Mouse (Mus musculus) hindbrain, embryonic 13.5 days (tissue): Measurements from ENCODE around the gene Gm10720. TPM values are rescaled to one million over a fixed set of nuclear protein-coding genes. Genes with fewer than 3 reads are reported as not detected.
"Not testable (repeated sequence)": the region's sequence is repeated elsewhere in the genome, so short reads cannot be mapped to it uniquely, and the experiment has no call there.

ENCODE experiments used
- ATAC-seq: fragments of 200-750 bp; cut with Nextera tagmentation; 2 replicates; pipeline ENCODE4 v1.8.0; 2017; ENCODE audit warnings: moderate TSS enrichment; ENCODE audit not compliant: low FRiP score
- H3K27ac ChIP-seq: fragments of 300-500 bp; sonication (generic); 2 replicates; pipeline ENCODE4 v1.5.1; 2015; ENCODE audit warnings: inconsistent platforms, mild to moderate bottlenecking, moderate library complexity
- H3K27me3 ChIP-seq: fragments of 300-500 bp; sonication (generic); 2 replicates; pipeline ENCODE4 v1.6.1; 2015; ENCODE audit warnings: mild to moderate bottlenecking, inconsistent platforms
- H3K36me3 ChIP-seq: fragments of 300-500 bp; sonication (generic); 2 replicates; pipeline ENCODE4 v1.6.1; 2015; ENCODE audit warnings: mild to moderate bottlenecking, inconsistent platforms
- H3K4me1 ChIP-seq: fragments of 300-500 bp; sonication (generic); replicated peaks from 2 replicates; pipeline ENCODE4 v1.6.1; 2015; ENCODE audit warnings: inconsistent platforms
- H3K4me2 ChIP-seq: fragments of 300-500 bp; sonication (generic); 2 replicates; pipeline ENCODE4 v1.6.1; 2015; ENCODE audit warnings: inconsistent platforms, mild to moderate bottlenecking, moderate library complexity
- H3K4me3 ChIP-seq: fragments of 300-500 bp; sonication (generic); 2 replicates; pipeline ENCODE4 v1.5.1; 2015; ENCODE audit warnings: mild to moderate bottlenecking, inconsistent platforms
- H3K9ac ChIP-seq: fragments of 300-500 bp; sonication (generic); 2 replicates; pipeline ENCODE4 v1.6.1; 2015; ENCODE audit warnings: mild to moderate bottlenecking, inconsistent platforms
- H3K9me3 ChIP-seq: fragments of 300-500 bp; sonication (generic); 2 replicates; pipeline ENCODE4 v1.6.1; 2016; ENCODE audit warnings: inconsistent platforms
- WGBS: fragments of 180-500 bp; shearing (Covaris S2); methylation state at CpG from one replicate; pipeline ENCODE4 v1.1.7; 2015; 5-methylcytosine and 5-hydroxymethylcytosine counted together
- polyA plus RNA-seq: library from polyadenylated mRNA; unstranded; fragments of >200 nt; fragmentation: Nextera tagmentation; extraction: Ambion mirVana; gene quantifications from 2 replicates; pipeline ENCODE4 v1.2.1, GENCODE M21; 2015

The Gm10720 gene
- polyA plus RNA-seq = not detected in 2 replicates

- not testable (repeated sequence) for H3K27me3 ChIP-seq, ATAC-seq, H3K27ac ChIP-seq, H3K4me3 ChIP-seq, H3K4me2 ChIP-seq, H3K9me3 ChIP-seq, H3K9ac ChIP-seq, H3K4me1 ChIP-seq, H3K36me3 ChIP-seq
- WGBS = 64% methylated on average over 5 of the region's 9 CpGs
Observed at GRCm38 (mm10) chr9:3015354-3015753, at the start of gene Gm10720. TSS of gene Gm10720 (plus strand) at chr9:3015654.

- 72% methylated on average over 12 of the region's 12 CpGs for WGBS
- not testable (repeated sequence) for H3K27me3 ChIP-seq, ATAC-seq, H3K9ac ChIP-seq, H3K4me3 ChIP-seq, H3K27ac ChIP-seq, H3K4me1 ChIP-seq, H3K4me2 ChIP-seq, H3K36me3 ChIP-seq, H3K9me3 ChIP-seq
Observed at GRCm38 (mm10) chr9:3000445-3000972, 14.9 kb upstream of the Gm10720 start, which contains the start of gene Gm10722. TSS of gene Gm10722 (plus strand) at chr9:3000922.

GRCm38 (mm10) chr9:3001006-3001405 is 14.4 kb upstream of the Gm10720 start:
- not testable (repeated sequence) for H3K9ac ChIP-seq, H3K4me3 ChIP-seq, H3K4me2 ChIP-seq, H3K27me3 ChIP-seq, H3K27ac ChIP-seq, H3K4me1 ChIP-seq, H3K36me3 ChIP-seq, ATAC-seq, H3K9me3 ChIP-seq
- WGBS = 66% methylated on average over 8 of the region's 8 CpGs

- not testable (repeated sequence) for H3K27ac ChIP-seq, H3K4me1 ChIP-seq, H3K9ac ChIP-seq, H3K36me3 ChIP-seq, H3K9me3 ChIP-seq, H3K4me2 ChIP-seq, H3K4me3 ChIP-seq, H3K27me3 ChIP-seq
- ATAC-seq = peak; percentile 85
- WGBS = 71% methylated on average over 9 of the region's 11 CpGs
Observed at GRCm38 (mm10) chr9:3001948-3002659, 13.3 kb upstream of the Gm10720 start.

- not testable (repeated sequence) for H3K4me3 ChIP-seq, H3K27ac ChIP-seq, H3K4me2 ChIP-seq, ATAC-seq, H3K36me3 ChIP-seq, H3K27me3 ChIP-seq, H3K4me1 ChIP-seq, H3K9ac ChIP-seq
- H3K9me3 ChIP-seq = peaks cover 12% of the 10 kb centered on the region
- 75% methylated on average over 6 of the region's 14 CpGs for WGBS
Observed at GRCm38 (mm10) chr9:3002794-3003396, 12.6 kb upstream of the Gm10720 start, which contains the start of gene Gm11168. TSS of gene Gm11168 (plus strand) at chr9:3003346.

DNA sequence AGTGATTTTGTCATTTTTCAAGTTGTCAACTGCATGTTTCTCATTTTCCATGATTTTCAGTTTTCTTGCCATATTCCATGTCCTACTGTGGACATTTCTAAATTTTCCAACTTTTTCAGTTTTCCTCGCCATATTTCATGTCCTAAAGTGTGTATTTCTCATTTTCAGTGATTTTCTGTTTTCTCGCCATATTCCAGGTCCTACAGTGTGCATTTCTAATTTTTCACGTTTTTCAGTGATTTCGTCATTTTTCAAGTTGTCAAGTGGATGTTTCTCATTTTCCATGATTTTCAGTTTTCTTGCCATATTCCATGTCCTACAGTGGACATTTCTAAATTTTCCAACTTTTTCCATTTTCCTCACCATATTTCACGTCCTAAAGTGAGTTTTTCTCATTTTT is 9.3 kb upstream of the Gm10720 start:
- H3K4me1 ChIP-seq, H3K36me3 ChIP-seq, H3K4me3 ChIP-seq, ATAC-seq, H3K27me3 ChIP-seq, H3K4me2 ChIP-seq, H3K9ac ChIP-seq, H3K27ac ChIP-seq: not testable (repeated sequence)
- peaks cover 12% of the 10 kb centered on the region for H3K9me3 ChIP-seq
- WGBS = 82% methylated on average over 1 of the region's 5 CpGs

DNA sequence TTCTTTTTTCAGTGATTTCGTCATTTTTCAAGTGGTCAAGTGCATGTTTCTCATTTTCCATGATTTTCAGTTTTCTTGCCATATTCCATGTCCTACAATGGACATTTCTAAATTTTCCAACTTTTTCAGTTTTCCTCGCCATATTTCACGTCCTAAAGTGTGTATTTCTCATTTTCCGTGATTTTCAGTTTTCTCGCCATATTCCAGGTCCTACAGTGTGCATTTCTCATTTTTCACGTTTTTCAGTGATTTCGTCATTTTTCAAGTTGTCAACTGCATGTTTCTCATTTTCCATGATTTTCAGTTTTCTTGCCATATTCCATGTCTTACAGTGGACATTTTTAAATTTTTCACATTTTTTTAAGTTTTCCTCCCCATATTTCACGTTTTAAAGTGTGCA is 8.8 kb upstream of the Gm10720 start:
- peak; percentile 81 for ATAC-seq
- H3K36me3 ChIP-seq, H3K4me2 ChIP-seq, H3K4me1 ChIP-seq, H3K27me3 ChIP-seq, H3K9ac ChIP-seq, H3K27ac ChIP-seq, H3K4me3 ChIP-seq: not testable (repeated sequence)
- WGBS = 74% methylated on average over 8 of the region's 8 CpGs
- H3K9me3 ChIP-seq = peaks cover 12% of the 10 kb centered on the region

GRCm38 (mm10) chr9:3007272-3007671 is 8.2 kb upstream of the Gm10720 start:
- H3K27me3 ChIP-seq, H3K4me1 ChIP-seq, H3K4me3 ChIP-seq, H3K27ac ChIP-seq, H3K9ac ChIP-seq, H3K4me2 ChIP-seq, H3K9me3 ChIP-seq, H3K36me3 ChIP-seq: not testable (repeated sequence)
- 78% methylated on average over 8 of the region's 9 CpGs for WGBS
- peak; percentile 19; the same call in 1 of the 2 replicates for ATAC-seq

DNA sequence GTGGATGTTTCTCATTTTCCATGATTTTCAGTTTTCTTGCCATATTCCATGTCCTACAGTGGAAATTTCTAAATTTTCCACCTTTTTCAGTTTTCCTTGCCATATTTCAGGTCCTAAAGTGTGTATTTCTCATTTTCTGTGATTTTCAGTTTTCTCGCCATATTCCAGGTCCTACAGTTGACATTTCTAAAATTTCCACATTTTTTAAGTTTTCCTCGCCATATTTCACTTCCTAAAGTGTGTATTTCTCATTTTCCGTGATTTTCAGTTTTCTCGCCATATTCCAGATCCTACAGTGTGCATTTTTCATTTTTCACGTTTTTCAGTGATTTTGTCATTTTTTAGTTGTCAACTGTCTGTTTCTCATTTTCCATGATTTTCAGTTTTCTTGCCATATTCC is 6.1 kb upstream of the Gm10720 start:
- H3K27ac ChIP-seq, H3K4me3 ChIP-seq, H3K9ac ChIP-seq, H3K4me1 ChIP-seq, H3K36me3 ChIP-seq, H3K27me3 ChIP-seq, H3K9me3 ChIP-seq, H3K4me2 ChIP-seq: not testable (repeated sequence)
- WGBS = no CpG with 5 or more reads among the region's 5 CpGs
- peak; percentile 62; the same call in 1 of the 2 replicates for ATAC-seq

DNA sequence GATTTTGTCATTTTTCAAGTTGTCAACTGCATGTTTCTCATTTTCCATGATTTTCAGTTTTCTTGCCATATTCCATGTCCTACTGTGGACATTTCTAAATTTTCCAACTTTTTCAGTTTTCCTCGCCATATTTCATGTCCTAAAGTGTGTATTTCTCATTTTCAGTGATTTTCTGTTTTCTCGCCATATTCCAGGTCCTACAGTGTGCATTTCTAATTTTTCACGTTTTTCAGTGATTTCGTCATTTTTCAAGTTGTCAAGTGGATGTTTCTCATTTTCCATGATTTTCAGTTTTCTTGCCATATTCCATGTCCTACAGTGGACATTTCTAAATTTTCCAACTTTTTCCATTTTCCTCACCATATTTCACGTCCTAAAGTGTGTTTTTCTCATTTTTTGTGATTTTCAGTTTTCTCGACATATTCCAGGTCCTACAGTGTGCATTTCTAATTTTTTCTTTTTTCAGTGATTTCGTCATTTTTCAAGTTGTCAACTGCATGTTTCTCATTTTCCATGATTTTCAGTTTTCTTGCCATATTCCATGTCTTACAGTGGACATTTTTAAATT is 3.3 kb upstream of the Gm10720 start:
- H3K36me3 ChIP-seq, H3K9me3 ChIP-seq, H3K4me3 ChIP-seq, H3K27me3 ChIP-seq, H3K9ac ChIP-seq, ATAC-seq, H3K4me2 ChIP-seq, H3K4me1 ChIP-seq, H3K27ac ChIP-seq: not testable (repeated sequence)
- 88% methylated on average over 3 of the region's 7 CpGs for WGBS

GRCm38 (mm10) chr9:3012733-3013279 is 2.6 kb upstream of the Gm10720 start, which contains the start of gene Gm10721:
TSS of gene Gm10721 (plus strand) at chr9:3013140.
- peak; percentile 71 for ATAC-seq
- not testable (repeated sequence) for H3K27ac ChIP-seq, H3K4me1 ChIP-seq, H3K27me3 ChIP-seq, H3K36me3 ChIP-seq, H3K9me3 ChIP-seq, H3K9ac ChIP-seq, H3K4me2 ChIP-seq, H3K4me3 ChIP-seq
- WGBS = no CpG with 5 or more reads among the region's 11 CpGs

DNA sequence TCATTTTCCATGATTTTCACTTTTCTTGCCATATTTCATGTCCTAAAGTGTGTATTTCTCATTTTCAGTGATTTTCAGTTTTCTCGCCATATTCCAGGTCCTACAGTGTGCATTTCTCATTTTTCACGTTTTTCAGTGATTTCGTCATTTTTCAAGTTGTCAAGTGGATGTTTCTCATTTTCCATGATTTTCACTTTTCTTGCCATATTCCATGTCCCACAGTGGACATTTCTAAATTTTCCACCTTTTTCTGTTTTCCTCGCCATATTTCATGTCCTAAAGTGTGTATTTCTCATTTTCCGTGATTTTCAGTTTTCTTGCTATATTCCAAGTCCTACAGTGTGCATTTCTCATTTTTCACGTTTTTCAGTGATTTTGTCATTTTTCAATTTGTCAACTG is 442 bp downstream of the Gm10720 start:
- H3K27me3 ChIP-seq, H3K36me3 ChIP-seq, H3K9me3 ChIP-seq, H3K4me1 ChIP-seq, H3K9ac ChIP-seq, ATAC-seq, H3K4me2 ChIP-seq, H3K27ac ChIP-seq, H3K4me3 ChIP-seq: not testable (repeated sequence)
- 74% methylated on average over 6 of the region's 6 CpGs for WGBS
